Mouse (Mus musculus) fat pad, adult 2 months (tissue): ENCODE measurements around the gene Foxn3.

Source experiments
- DNase-seq: peaks from one replicate; pipeline ENCODE4 v3.0.0-alpha.2; 2011; ENCODE audit warnings: low read depth, low spot score; ENCODE audit errors: extremely low read depth

The Foxn3 gene

GRCm38 (mm10) chr12:99230783-99231048, 332.7 kb downstream of the Foxn3 start:
- DNase-seq, result no peak

DNA sequence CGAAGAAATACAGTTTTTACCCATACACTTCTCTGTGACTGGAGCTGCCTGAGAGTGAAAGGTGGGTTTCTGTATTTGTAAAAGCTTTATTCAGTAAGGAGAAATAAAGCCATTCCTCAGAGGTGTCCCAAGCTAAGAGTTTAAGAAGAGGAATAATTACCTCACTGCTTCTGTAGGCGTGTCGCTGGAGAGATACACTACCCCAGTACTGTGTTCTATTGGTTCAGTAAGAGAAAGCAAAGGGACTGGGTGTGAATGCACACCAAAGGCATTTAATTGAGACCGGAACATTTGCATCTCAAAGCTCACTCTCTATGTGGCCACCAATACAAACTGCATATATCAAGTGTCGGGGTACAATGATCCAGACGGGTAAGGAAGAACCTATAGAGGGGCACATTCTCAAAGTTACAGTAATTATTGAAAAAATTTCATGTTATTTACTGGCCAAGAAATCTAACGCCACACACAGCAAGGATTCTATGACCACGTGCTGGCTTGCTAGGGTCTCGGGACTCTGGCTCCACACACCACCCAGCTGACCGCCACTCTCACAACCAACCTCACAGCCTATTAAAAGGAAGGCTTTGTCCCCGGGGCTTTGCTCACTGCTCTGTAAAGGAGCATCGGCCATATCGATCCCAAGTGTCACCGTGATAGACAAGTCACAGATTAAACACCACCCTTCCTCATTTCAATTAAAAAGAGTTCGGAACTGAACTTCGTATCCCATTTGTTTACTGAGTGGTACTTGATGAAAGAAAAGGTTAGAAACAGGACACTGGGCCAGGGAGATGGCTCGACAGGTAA, 333.2 kb downstream of the Foxn3 start:
- DNase-seq, result no peak

DNA sequence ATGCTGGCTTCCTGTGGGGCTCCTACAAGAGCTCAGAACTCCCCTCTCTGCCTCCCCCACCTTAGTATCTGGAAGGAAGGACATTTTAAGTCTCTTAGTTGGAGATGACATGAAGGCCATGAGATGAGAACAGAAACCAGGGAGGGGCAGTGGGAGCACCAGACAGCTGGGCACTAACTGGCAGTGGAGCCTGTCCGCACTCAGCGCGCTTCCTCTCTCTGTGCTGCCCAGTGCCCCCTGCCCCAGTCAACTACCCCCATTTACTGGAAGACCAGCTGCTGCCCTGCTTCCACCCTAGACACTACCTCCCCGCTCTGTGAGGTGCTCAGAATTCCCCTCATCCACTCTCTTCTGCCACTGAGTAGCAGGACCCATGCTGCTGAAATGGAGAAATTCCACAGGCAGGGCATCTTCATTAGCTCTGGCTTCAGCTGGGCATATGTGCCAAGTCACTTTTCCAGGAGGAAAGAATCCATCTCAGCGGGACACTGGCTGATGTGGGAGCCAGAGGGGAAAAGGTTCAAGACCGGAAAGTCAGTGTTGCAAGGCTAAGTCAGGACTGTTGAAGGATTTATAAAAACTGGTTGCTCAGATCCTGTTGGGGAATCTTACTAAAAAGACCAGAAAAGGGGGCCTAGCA, 335.9 kb downstream of the Foxn3 start:
- DNase-seq, result no peak

GRCm38 (mm10) chr12:99224863-99225603, 338.3 kb downstream of the Foxn3 start:
- DNase-seq, result no peak

GRCm38 (mm10) chr12:99221087-99221846, 342.1 kb downstream of the Foxn3 start:
- no peak for DNase-seq

DNA sequence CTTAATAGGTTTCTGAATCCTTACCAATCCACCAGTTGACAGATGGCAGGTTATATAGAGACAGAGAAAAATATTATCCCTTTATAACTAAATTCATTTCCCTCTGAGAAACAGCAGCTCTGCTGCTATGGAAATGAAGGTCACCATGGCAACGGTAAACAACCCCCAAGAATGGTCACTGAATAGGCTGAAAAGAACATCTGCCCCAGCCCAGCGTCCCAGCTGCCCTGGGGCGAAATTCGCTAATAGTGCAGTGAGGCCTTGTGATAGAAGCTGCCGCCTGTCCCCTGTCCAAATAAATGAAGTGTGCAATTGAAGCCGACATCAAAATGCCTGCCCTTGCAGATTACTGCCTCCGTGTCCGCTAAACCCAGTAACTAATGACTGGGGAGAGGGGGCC, 343.0 kb downstream of the Foxn3 start:
- no peak for DNase-seq

- DNase-seq, result no peak
Observed at GRCm38 (mm10) chr12:99219812-99220211, 343.6 kb downstream of the Foxn3 start.

DNA sequence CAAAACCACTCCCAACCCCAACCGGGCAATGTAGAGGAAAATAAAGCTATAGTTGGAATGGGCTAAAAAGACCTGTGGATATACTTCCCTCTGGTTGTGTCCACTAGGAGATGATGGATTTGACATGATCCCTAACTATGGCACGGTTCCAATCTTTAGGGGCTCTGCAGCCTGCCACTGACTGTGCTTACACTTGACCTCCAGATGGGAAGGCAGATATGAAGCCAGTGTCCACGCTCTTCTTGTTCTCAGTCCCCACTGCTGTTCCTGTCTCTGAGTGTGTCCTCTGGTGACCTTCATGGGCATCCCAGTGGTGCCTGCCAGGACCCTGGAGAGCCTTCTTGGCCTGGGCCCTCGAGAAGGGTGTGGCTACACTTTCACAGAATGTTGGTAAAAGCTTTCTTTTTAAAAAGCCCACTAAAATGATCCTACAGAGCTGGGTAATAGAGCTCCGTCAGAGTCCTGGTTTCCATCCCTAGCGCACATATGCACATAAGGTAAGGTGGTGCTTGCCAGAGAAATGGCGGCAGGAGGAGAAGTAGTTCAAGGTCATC, 346.2 kb downstream of the Foxn3 start:
- no peak for DNase-seq

GRCm38 (mm10) chr12:99216341-99216761, 347.0 kb downstream of the Foxn3 start:
- no peak for DNase-seq

- DNase-seq, result no peak
Observed at GRCm38 (mm10) chr12:99215521-99216255, 347.7 kb downstream of the Foxn3 start.

DNA sequence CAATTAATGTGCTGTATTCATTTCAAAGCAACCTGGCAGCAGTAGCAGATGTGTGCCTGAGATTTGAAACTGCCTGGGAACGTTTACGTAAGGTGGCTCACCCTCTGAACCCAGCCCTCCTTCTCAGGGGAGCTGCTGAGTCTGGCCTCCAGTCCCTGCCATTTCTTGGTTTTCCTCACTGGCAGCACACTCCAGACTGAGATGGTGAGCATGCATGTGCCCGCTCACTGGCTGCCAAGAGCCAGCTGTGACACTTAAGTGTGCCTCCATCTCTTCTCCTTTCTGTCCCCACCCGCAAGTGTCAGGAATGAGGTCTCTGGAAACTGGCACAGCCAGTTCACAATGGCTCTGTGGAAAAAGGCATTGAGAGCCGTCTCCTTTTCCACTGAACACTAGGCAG, 349.3 kb downstream of the Foxn3 start:
- no peak for DNase-seq

DNA sequence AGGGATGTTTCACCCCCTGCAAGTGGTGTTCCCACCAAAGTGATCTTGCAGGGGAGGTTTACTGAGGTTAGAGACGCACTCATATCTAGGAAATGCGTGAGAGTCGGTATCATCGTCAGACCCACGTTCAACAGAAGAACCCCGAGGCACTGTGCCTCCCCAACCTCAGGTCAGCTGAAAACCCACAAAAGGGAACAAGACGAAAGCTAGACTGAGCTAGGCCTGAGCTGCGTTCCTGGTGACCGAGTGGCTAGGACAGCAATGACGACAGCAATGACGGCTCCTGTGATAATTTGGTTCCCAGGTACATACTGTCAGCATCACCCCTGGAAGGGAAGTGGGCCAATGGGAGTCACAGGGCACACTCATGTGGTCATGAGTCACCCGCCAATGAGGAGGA, 350.2 kb downstream of the Foxn3 start:
- DNase-seq, result no peak

DNA sequence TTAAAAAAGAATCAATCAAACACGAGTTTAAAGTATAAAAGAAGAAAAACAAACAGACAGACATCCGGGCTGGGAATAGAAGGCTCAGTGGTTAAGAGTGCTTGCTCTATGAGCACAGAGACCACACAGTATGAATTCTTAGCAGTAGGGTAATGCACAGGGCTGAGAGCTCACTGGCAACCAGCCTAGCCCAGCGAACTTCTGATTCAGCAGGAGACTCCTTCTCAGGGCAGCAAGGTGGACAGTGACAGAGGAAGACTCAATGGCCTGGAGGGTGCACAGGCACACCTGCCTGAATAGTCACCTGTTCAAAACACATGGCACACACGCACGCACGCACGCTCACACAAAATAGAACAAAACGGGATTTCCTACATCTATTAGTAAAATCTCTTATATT, 353.6 kb downstream of the Foxn3 start:
- no peak for DNase-seq

GRCm38 (mm10) chr12:99208251-99208650, 355.1 kb downstream of the Foxn3 start:
- DNase-seq, result no peak

DNA sequence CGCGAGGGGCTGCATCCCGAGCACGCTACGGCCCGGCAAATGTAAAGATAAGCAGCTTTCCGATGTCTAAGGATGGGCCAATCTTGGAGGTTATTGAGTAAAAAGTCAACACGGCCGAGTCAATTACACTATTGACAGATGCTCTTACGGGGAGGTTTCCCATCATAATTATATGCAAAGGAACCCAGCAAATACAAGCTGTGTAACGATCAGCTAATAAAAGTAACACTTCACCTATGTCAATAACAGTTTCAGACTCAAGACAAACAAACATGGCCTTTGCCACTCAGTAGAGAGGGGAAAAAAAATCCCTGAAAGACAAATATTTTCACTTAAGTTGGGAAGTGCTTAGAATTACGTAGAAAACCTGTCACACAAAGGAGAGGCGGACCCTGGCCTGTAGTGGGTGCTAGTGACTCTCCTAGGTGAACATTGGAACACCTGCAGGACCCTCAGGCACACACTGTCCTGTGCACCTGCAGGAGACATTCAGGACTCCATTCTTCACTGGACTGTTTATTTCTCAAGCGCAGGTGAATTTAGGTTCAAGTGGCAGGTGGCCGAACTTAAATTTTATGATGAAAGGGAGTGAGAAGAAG, 356.3 kb downstream of the Foxn3 start:
- no peak for DNase-seq

DNA sequence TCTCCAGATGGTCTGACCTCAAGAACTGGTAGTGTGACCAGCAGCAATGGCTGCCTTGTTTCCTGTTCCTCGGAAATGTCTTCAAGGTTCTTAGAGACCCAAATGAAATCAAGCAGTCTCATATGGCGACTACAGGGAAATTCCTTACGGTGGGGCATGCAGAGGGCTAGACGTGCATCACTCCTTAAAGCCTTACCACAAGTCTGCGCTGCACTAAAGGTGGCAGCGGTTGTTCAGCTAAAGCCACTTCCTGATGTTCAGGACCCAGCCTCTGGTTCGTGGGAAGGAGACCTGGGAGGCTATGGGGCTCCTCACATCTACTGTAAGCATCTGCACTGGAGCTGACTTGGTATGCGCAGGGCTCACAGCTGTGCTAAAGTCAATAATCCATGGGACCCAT, 357.6 kb downstream of the Foxn3 start:
- no peak for DNase-seq

DNA sequence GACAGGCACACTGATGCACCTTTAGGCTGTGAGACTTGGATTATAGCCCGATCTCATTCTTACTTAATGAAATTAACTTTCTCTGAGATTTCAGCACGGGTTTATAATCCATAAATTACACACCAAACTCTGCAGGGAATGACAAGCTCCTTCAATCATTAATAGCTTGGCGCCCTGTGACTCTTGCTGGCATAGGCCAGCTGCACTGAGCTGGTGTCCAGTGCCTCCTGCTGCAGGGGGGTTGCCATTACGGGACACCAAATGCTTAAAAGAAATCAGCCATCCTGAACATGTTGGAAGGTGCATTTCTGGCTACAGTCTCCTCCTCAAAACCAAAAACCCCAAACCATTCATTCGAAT, 364.3 kb downstream of the Foxn3 start:
- peak; percentile 55 for DNase-seq

DNA sequence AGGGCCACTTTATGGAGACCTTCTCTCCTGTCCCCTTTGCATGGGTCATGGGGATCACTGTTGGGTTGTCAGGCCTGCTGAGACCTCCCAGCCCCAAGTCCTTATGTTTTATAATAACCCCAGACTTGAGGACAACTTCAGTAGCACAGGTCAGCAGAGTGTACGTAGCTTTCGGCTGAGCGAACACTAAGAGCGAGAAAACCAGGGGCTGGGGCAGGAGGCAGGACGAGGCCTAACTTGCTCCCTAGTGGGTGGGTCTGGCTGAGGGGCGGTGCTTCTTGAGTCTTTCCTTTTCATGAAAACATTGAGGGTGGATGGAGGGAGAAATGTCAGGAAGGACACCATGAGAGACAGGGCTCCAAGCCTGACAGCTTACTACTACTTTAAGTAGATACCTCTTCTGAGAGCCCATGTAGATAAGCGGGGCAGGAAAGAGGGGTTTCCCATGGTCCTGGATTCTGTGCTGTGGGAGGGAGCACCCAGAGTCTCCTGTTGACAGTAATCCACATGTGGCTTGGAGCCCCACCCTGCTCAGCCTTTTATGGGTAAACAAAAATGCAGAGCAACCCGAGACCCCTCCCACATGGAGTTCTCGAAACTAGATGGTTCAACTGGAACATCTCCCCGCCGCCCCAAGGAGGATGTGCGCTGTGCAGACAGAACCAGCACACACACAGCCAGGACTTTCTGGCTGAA, 364.8 kb downstream of the Foxn3 start:
- no peak for DNase-seq

- DNase-seq, result no peak
Observed at GRCm38 (mm10) chr12:99197031-99197430, 366.4 kb downstream of the Foxn3 start.

DNA sequence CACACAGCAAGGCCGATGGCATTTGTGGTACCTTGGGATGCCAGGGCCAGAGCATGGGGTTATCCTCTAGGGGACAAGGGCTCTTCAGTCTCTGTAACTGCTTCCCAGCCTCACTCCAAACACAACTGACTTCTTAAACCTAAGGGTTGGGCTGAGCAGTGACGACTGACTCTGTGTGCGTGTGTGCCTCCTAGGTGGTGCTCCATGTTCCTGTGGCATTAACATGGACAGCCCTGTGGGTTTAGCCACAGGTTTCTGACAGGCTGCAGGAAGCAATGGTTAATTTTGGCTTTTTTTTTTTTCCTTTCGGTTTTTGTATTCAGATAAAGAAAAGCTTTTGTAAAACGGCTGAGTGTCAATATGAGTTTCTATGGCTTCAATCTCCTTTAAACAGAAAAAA, 367.7 kb downstream of the Foxn3 start:
- no peak for DNase-seq
